Mouse (Mus musculus) Patski (cell line): Measurements from ENCODE around the gene F2. TPM values are rescaled to one million over a fixed set of nuclear protein-coding genes. Genes with fewer than 3 reads are reported as not detected.

Experiments
- ATAC-seq: fragments of 100-300 bp; one replicate; pipeline ENCODE4 v1.8.0; 2021
- CTCF ChIA-PET: fragments of 350-600 bp; sonication (Branson Sonifier 250); formaldehyde crosslinking; loops from one replicate; lab custom pipeline; 2022; ENCODE audit warnings: inconsistent platforms; lab: Charles Lee
- POLR2A ChIA-PET: fragments of 350-600 bp; sonication (Branson Sonifier 250); formaldehyde crosslinking; loops from one replicate; lab custom pipeline; 2022; ENCODE audit warnings: antibody characterized with exemption, inconsistent platforms; lab: Charles Lee
- DNase-seq: peaks from one replicate; pipeline ENCODE4 v3.0.0-alpha.2; 2011; ENCODE audit warnings: low read depth, low spot score
- H3K27me3 ChIP-seq: fragments of 371-371 bp; one replicate; pipeline ENCODE4 v1.5.1; 2021
- CTCF ChIP-seq: fragments of 100-300 bp; IDR thresholded peaks from one replicate; pipeline ENCODE4 v1.5.1; 2021
- in situ Hi-C: fragments of 300-500 bp; cut with MboI; formaldehyde crosslinking; loops from 3 replicates; pipeline ENCODE4 v1.11.1; 2018; ENCODE audit warnings: low pct_unique_long_range_greater_than_20kb, mixed read lengths
- polyA plus RNA-seq: library from polyadenylated mRNA; unstranded; gene quantifications from one replicate; pipeline ENCODE4 v1.2.3, GENCODE M21; 2021

The F2 gene
- polyA plus RNA-seq, 1 experiment from 2014 or later, result not detected

- ATAC-seq (peak; percentile 16), DNase-seq (no peak)
- ChIA-PET CTCF (no interaction called here), POLR2A (interaction anchor here (1.0 kb wide), 1 partner anchor 11 kb away, joined by 3 read pairs; no protein-coding TSS in a partner anchor)
- H3K27me3 ChIP-seq, result no peaks in the 10 kb centered on the region
- TF ChIP-seq CTCF, result no peak
- in situ Hi-C loops, result no loop called here
Measured at GRCm38 (mm10) chr2:91649152-91649551, 12.9 kb upstream of the F2 start.

- ATAC-seq, result no peak
- DNase-seq, result no peak
- ChIA-PET POLR2A (interaction anchor here (1.5 kb wide), 1 partner anchor 10 kb away, joined by 3 read pairs; the partner anchor contains the start of gene F2), CTCF (interaction anchor here (0.6 to 1.5 kb wide), 7 partner anchors 11 to 49 kb away, joined by 3 to 5 read pairs (median 3); partner anchors contain the start of gene F2)
- in situ Hi-C loops, result no loop called here
- TF ChIP-seq CTCF, result no peak
- no peaks in the 10 kb centered on the region for H3K27me3 ChIP-seq
Measured at GRCm38 (mm10) chr2:91646733-91647132, 10.5 kb upstream of the F2 start.

GRCm38 (mm10) chr2:91645811-91646210, 9.6 kb upstream of the F2 start:
- POLR2A ChIA-PET, result interaction anchor here (1.5 kb wide), 1 partner anchor 9 kb away, joined by 3 read pairs; the partner anchor contains the start of gene F2
- no peaks in the 10 kb centered on the region for H3K27me3 ChIP-seq
- TF ChIP-seq CTCF, result no peak
- ATAC-seq (no peak), DNase-seq (no peak)
- CTCF ChIA-PET, result interaction anchor here (1.5 kb wide), 1 partner anchor 40 kb away, joined by 5 read pairs; no protein-coding TSS in a partner anchor
- in situ Hi-C loops, result no loop called here

DNA sequence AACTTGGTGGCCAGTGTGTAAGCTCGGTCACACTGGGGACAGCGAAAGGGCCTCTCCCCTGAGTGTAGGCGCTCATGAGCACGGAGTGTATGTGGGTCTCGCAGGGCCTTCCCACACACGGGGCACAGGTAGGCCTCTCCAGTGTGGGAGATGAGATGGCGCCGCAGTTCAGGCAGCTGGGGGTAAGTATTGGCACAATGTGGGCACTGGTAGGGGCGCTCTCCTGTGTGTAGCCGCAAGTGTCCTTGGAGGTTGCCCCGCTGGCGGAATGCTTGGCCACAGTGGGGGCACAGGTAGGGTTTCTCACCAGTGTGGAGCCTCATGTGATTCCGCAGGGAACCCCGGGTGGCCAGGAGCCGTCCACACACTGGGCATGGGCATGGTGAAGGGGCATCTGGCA, 9.1 kb upstream of the F2 start:
- H3K27me3 ChIP-seq, result no peaks in the 10 kb centered on the region
- ChIA-PET CTCF (interaction anchor here (1.6 kb wide), 1 partner anchor 12 kb away, joined by 5 read pairs; no protein-coding TSS in a partner anchor), POLR2A (interaction anchor here (1.5 kb wide), 1 partner anchor 9 kb away, joined by 3 read pairs; the partner anchor contains the start of gene F2)
- no peak for TF ChIP-seq CTCF
- in situ Hi-C loops, result no loop called here
- ATAC-seq, result no peak
- DNase-seq, result no peak

DNA sequence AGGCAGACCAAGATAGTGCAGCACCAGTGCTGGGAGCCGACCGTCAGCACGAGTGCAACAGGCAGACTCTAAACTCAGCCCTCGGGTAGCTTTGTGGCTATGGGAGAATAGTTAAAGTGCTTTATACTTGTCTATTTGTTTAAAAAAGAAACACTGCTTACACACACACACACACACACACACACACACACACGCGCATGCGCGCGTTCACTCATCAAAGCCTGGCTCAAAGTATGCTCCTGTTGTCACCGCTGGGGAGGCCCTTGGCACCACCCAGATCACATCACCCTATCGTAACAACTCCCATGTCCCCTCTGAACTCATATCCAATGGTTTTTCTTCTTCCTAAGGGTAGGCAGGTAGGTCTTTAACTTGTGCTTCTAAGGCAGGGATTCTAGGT, 7.8 kb upstream of the F2 start:
- no peak for TF ChIP-seq CTCF
- ChIA-PET POLR2A (interaction anchor here (0.6 to 0.7 kb wide), 2 partner anchors 26 to 203 kb away, joined by 3 to 4 read pairs; no protein-coding TSS in a partner anchor), CTCF (interaction anchor here (1.6 kb wide), 1 partner anchor 11 kb away, joined by 5 read pairs; no protein-coding TSS in a partner anchor)
- ATAC-seq, result no peak
- DNase-seq, result no peak
- H3K27me3 ChIP-seq, result no peaks in the 10 kb centered on the region
- in situ Hi-C loops, result no loop called here

- TF ChIP-seq CTCF, result no peak
- no peak for DNase-seq
- no peaks in the 10 kb centered on the region for H3K27me3 ChIP-seq
- ATAC-seq, result no peak
- in situ Hi-C loops, result no loop called here
- CTCF ChIA-PET, result no interaction called here
- POLR2A ChIA-PET, result interaction anchor here (0.6 kb wide), 1 partner anchor 10 kb away, joined by 3 read pairs; no protein-coding TSS in a partner anchor
Measured at GRCm38 (mm10) chr2:91642825-91643415, 6.7 kb upstream of the F2 start.

DNA sequence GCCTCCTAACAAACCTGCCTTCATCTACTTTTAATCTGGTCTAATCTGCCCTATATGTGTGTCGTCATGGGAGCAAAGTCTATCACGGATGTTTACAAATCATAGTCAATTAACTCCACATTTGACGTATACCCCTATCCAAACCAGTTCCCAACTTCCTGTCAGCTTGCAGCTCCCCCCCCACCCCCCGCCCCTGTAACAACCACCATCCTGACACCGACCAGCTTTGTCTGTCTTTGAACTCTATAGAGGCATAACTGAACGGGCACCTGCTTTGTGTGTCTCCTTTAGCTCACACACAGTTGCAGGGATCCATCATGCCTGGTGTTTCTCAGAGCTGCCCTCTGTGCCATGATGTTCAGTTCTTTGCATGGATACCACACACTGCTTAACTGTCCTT, 2.7 kb upstream of the F2 start:
- ChIA-PET POLR2A (no interaction called here), CTCF (no interaction called here)
- no peak for DNase-seq
- TF ChIP-seq CTCF, result no peak
- in situ Hi-C loops, result no loop called here
- no peak for ATAC-seq
- H3K27me3 ChIP-seq, result no peaks in the 10 kb centered on the region

DNA sequence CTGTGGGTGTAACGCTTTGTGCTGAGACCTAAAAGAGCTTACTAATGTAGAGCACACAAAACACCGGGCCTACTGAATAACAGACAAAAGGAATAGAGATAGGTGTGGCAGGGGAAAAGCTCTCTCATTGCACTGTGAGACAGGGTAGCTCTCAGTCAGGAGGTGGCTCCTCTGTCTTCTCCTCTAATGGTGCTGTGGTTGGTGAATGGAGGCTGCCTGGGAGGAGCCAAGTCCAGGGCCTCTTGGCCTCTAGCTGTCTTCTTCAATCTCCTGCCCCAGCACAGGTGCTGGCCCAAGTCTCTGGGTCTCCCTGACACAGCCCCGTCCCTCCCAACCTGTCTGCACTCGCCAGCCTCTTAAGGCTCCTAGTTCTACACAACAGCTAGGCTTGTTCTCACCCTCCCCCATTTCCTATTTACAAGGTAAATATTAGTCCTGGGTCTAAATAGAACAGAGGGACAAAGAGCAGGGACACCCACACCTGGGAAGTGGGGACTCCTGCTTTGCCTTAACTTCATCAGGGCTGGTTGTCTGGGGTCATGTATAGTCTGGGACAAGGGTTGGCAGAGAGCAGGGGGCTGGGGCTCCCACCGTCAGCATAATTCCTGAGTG, 619 bp upstream of the F2 start:
- DNase-seq (no peak), ATAC-seq (no peak)
- TF ChIP-seq CTCF, result no peak
- POLR2A ChIA-PET, result interaction anchor here (1.1 kb wide), 1 partner anchor 9 kb away, joined by 3 read pairs; no protein-coding TSS in a partner anchor
- in situ Hi-C loops, result no loop called here
- CTCF ChIA-PET, result no interaction called here
- no peaks in the 10 kb centered on the region for H3K27me3 ChIP-seq

- ChIA-PET CTCF (interaction anchor here (1.2 kb wide), 1 partner anchor 11 kb away, joined by 3 read pairs; no protein-coding TSS in a partner anchor), POLR2A (interaction anchor here (0.7 kb wide), 1 partner anchor 202 kb away, joined by 3 read pairs; no protein-coding TSS in a partner anchor)
- no peaks in the 10 kb centered on the region for H3K27me3 ChIP-seq
- ATAC-seq (no peak), DNase-seq (no peak)
- no peak for TF ChIP-seq CTCF
- in situ Hi-C loops, result no loop called here
Measured at GRCm38 (mm10) chr2:91635486-91635885, 728 bp downstream of the F2 start.

- POLR2A ChIA-PET, result no interaction called here
- ATAC-seq, result no peak
- TF ChIP-seq CTCF, result no peak
- in situ Hi-C loops, result no loop called here
- CTCF ChIA-PET, result no interaction called here
- DNase-seq, result no peak
- H3K27me3 ChIP-seq, result no peaks in the 10 kb centered on the region
Measured at GRCm38 (mm10) chr2:91634841-91635240, 1.4 kb downstream of the F2 start.
